8 mouse cellular contexts compared by ENCODE assay signal in genomic region chr10:12996736-12997477, GRCm38 (mm10). TPM values are rescaled to one million over a fixed set of nuclear protein-coding genes. Genes with fewer than 3 reads are reported as not detected.
DNase-seq lines count a peak whose midpoint lies in the region; ATAC-seq and TF ChIP-seq lines count a peak whose summit lies in the region.

No protein-coding gene starts in this region.

- H3K27me3 ChIP-seq in heart, embryonic 11.5 days (ENCODE audit: control insufficient read depth, insufficient read depth, low read length) = no peaks in the 10 kb centered on the region
- H3K27me3 ChIP-seq in kidney, embryonic 15.5 days = 0 out of 2 replicates have a peak, but pooled peaks cover 3% of the 10 kb centered on the region
- no peaks in the 10 kb centered on the region for H3K27me3 ChIP-seq in liver, adult 2 months (ENCODE audit: control insufficient read depth, insufficient read depth, low read length)
- no peaks in the 10 kb centered on the region for H3K27me3 ChIP-seq in myocyte (ENCODE audit: control insufficient read depth, insufficient read depth, insufficient read length)

- H3K79me2 ChIP-seq in liver, adult 2 months (ENCODE audit: control insufficient read depth, insufficient read depth, low read length) = no peaks in the 10 kb centered on the region
- H3K79me2 ChIP-seq in myocyte (ENCODE audit: control insufficient read depth, insufficient read depth) = no peaks in the 10 kb centered on the region

- no peak overlapping the region for H3K9ac ChIP-seq in heart, embryonic 11.5 days (ENCODE audit: low read depth, low read length)
- H3K9ac ChIP-seq in kidney, embryonic 15.5 days = no peak overlapping the region
- H3K9ac ChIP-seq in liver, adult 2 months (ENCODE audit: low read depth, low read length) = no peak overlapping the region

- H3K4me1 ChIP-seq in bone marrow, adult 2 months (ENCODE audit: control insufficient read depth, insufficient read depth, low read length) = no peaks in the 10 kb centered on the region
- H3K4me1 ChIP-seq in embryonic fibroblast, embryonic 13.5 days (ENCODE audit: control insufficient read depth, insufficient read depth, low read length) = no peaks in the 10 kb centered on the region
- no peaks in the 10 kb centered on the region; the same call in 1 of the 2 replicates for H3K4me1 ChIP-seq in heart, embryonic 11.5 days (ENCODE audit: control insufficient read depth, insufficient read depth, low read length)
- 0 out of 2 replicates have a peak, but pooled peaks cover 3% of the 10 kb centered on the region for H3K4me1 ChIP-seq in kidney, embryonic 15.5 days
- no peaks in the 10 kb centered on the region for H3K4me1 ChIP-seq in liver, adult 2 months (ENCODE audit: control insufficient read depth, insufficient read depth, low read length)

- TF ChIP-seq CTCF in bone marrow, adult 2 months (IDR thresholded peaks at IDR 0.05; ENCODE audit: control insufficient read depth, insufficient read depth, low read length) = peak; percentile 80
- TF ChIP-seq CTCF in embryonic fibroblast, embryonic 13.5 days (IDR thresholded peaks at IDR 0.05; ENCODE audit: borderline replicate concordance, insufficient read depth, low read length) = peak; percentile 80
- TF ChIP-seq CTCF in liver, adult 2 months (IDR thresholded peaks at IDR 0.05; ENCODE audit: low read depth, low read length) = peak; percentile 69

- DNase-seq in 416B (ENCODE audit: low read depth) = peak; percentile 89
- peak; percentile 82 for DNase-seq in liver, adult 2 months (ENCODE audit: extremely low read depth, low read depth, low spot score)
- DNase-seq in spleen, postnatal 4 days (ENCODE audit: low spot score in 2 of 2) = peak; percentile 83 to 95

- H3K36me3 ChIP-seq in heart, embryonic 11.5 days (ENCODE audit: control insufficient read depth, insufficient read depth, low read length) = no peaks in the 10 kb centered on the region
- no peaks in the 10 kb centered on the region for H3K36me3 ChIP-seq in kidney, embryonic 15.5 days
- no peaks in the 10 kb centered on the region for H3K36me3 ChIP-seq in liver, adult 2 months (ENCODE audit: control insufficient read depth, insufficient read depth, low read length)
- H3K36me3 ChIP-seq in myocyte (ENCODE audit: control insufficient read depth, insufficient read depth) = no peaks in the 10 kb centered on the region

- H3K4me3 ChIP-seq in bone marrow, adult 2 months (replicated peaks; ENCODE audit: control insufficient read depth, low read depth, low read length) = no peak overlapping the region
- no peak overlapping the region for H3K4me3 ChIP-seq in embryonic fibroblast, embryonic 13.5 days (ENCODE audit: insufficient read depth, low read length)
- H3K4me3 ChIP-seq in heart, embryonic 11.5 days (ENCODE audit: low read depth, low read length) = no peak overlapping the region
- H3K4me3 ChIP-seq in kidney, embryonic 15.5 days (replicated peaks) = no peak overlapping the region
- H3K4me3 ChIP-seq in liver, adult 2 months (ENCODE audit: insufficient read depth, low read depth, low read length) = no peak overlapping the region
- H3K4me3 ChIP-seq in myocyte = no peak overlapping the region

- H3K4me2 ChIP-seq in heart, embryonic 11.5 days = peak overlapping the region; percentile 22; the same call in 1 of the 2 replicates
- H3K4me2 ChIP-seq in kidney, embryonic 15.5 days = no peak overlapping the region
- no peak overlapping the region for H3K4me2 ChIP-seq in myocyte (ENCODE audit: low read depth)

- TF ChIP-seq POLR2A in bone marrow, adult 2 months (IDR thresholded peaks at IDR 0.05; ENCODE audit: borderline replicate concordance, control insufficient read depth, low read depth, low read length) = no peak
- TF ChIP-seq POLR2A in embryonic fibroblast, embryonic 13.5 days (IDR thresholded peaks at IDR 0.05; ENCODE audit: low read depth, low read length) = no peak
- TF ChIP-seq POLR2A in liver, adult 2 months (IDR thresholded peaks at IDR 0.05; ENCODE audit: extremely low read depth, insufficient read depth, low read length) = no peak
- no peak for TF ChIP-seq POLR2A in myocyte (IDR thresholded peaks at IDR 0.05; ENCODE audit: insufficient read length, low read depth)

- H3K9me3 ChIP-seq in heart, embryonic 11.5 days (replicated peaks; ENCODE audit: control insufficient read depth, low read length) = no peaks in the 10 kb centered on the region
- no peaks in the 10 kb centered on the region for H3K9me3 ChIP-seq in kidney, embryonic 15.5 days (replicated peaks)

- no peak; the same call in 1 of the 2 replicates for ATAC-seq in heart, embryonic 11.5 days (replicated peaks; ENCODE audit: insufficient number of reproducible peaks, low FRiP score, low TSS enrichment)
- ATAC-seq in kidney, embryonic 15.5 days (replicated peaks; ENCODE audit: low FRiP score) = peak; percentile 85

- no peak overlapping the region for H3ac ChIP-seq in myocyte (ENCODE audit: control insufficient read depth, insufficient read length)

- WGBS in bone marrow, adult 2 months = 40% methylated on average over 17 of the region's 17 CpGs
- WGBS in heart, embryonic 11.5 days (ENCODE audit: insufficient replicate concordance) = 39% methylated on average over 17 of the region's 17 CpGs
- 45% methylated on average over 17 of the region's 17 CpGs for whole genome bisulfite sequencing in kidney, embryonic 15.5 days
- 34% methylated on average over 17 of the region's 17 CpGs for WGBS in liver, adult 2 months

- no peak overlapping the region for H3K27ac ChIP-seq in bone marrow, adult 2 months (ENCODE audit: control insufficient read depth, insufficient read depth, low read depth, low read length, poor library complexity)
- H3K27ac ChIP-seq in embryonic fibroblast, embryonic 13.5 days (ENCODE audit: insufficient read depth, low read length) = no peak overlapping the region
- H3K27ac ChIP-seq in heart, embryonic 11.5 days (ENCODE audit: low read depth, low read length) = no peak overlapping the region
- H3K27ac ChIP-seq in kidney, embryonic 15.5 days = no peak overlapping the region
- no peak overlapping the region for H3K27ac ChIP-seq in liver, adult 2 months (replicated peaks; ENCODE audit: insufficient read depth, low read depth, low read length)

TF ChIP-seq in myocyte, 11 proteins besides CTCF, POLR2A, EP300 and RAD21:
- no peak for TF ChIP-seq E2F4 (IDR thresholded peaks at IDR 0.05; ENCODE audit: insufficient read depth)
- TF ChIP-seq MYOD1 (IDR thresholded peaks at IDR 0.05; ENCODE audit: control insufficient read depth in 1 of 3, insufficient read length in 2 of 3, low read depth in 2 of 3) = no peak
- no peak for TF ChIP-seq MYOG (IDR thresholded peaks at IDR 0.05; ENCODE audit: control insufficient read depth in 1 of 3, insufficient read depth in 1 of 3, insufficient read length in 2 of 3, low read depth in 2 of 3)
- TF ChIP-seq POLR2AphosphoS2 (IDR thresholded peaks at IDR 0.05; ENCODE audit: insufficient read length, low read depth) = no peak
- TF ChIP-seq REST (IDR thresholded peaks at IDR 0.05; ENCODE audit: insufficient read depth, insufficient read length) = no peak
- no peak for TF ChIP-seq SRF (IDR thresholded peaks at IDR 0.05; ENCODE audit: control insufficient read depth, insufficient read length, low read depth)
- TF ChIP-seq TCF3 (IDR thresholded peaks at IDR 0.05; ENCODE audit: insufficient read length, low read depth) = no peak
- TF ChIP-seq CEBPB (IDR thresholded peaks at IDR 0.05; ENCODE audit: insufficient read depth, poor library complexity, severe bottlenecking) = 0 out of 2 replicates have a peak, but pooled peaks have one; percentile 49

RNA-seq across cellular contexts. Expression of gene Sf3b5, which starts 8.2 kb away (rescaled TPM):
- 10.7 and 15.7 TPM in 2 replicates for polyA plus RNA-seq in bone marrow, adult 2 months (2011; ENCODE audit: insufficient read depth, insufficient read length, low replicate concordance, missing spikeins)
- 10.4 and 12.0 TPM in 2 replicates for polyA plus RNA-seq in embryonic fibroblast, embryonic 13.5 days (2011; ENCODE audit: insufficient read length, low read depth, missing spikeins)
- polyA plus RNA-seq in heart, embryonic 11.5 days (2014; fragmentation: Nextera tagmentation; extraction: Ambion mirVana) = 37.6 and 37.9 TPM in 2 replicates
- polyA plus RNA-seq in kidney, embryonic 15.5 days (2015; fragmentation: Nextera tagmentation; extraction: Ambion mirVana) = 37.1 and 38.1 TPM in 2 replicates
- 7.7 and 7.9 TPM in 2 replicates for total RNA-seq in liver, adult 2 months (2014; rRNA removed)
- polyA plus RNA-seq in liver, adult 2 months (2012; rRNA removed) = 20.1 and 22.0 TPM in 2 replicates
- 27.8 TPM for polyA plus RNA-seq in myocyte (2012; fragmentation: generic; extraction: Trizol)

RNA-seq across cellular contexts. Expression of gene Stx11, which starts 32.8 kb away (rescaled TPM):
- polyA plus RNA-seq in bone marrow, adult 2 months (2011; ENCODE audit: insufficient read depth, insufficient read length, low replicate concordance, missing spikeins) = 13.2 and 28.8 TPM in 2 replicates
- polyA plus RNA-seq in embryonic fibroblast, embryonic 13.5 days (2011; ENCODE audit: insufficient read length, low read depth, missing spikeins) = 5.1 and 6.8 TPM in 2 replicates
- 5.3 and 5.5 TPM in 2 replicates for polyA plus RNA-seq in heart, embryonic 11.5 days (2014; fragmentation: Nextera tagmentation; extraction: Ambion mirVana)
- 1.8 and 2.2 TPM in 2 replicates for polyA plus RNA-seq in kidney, embryonic 15.5 days (2015; fragmentation: Nextera tagmentation; extraction: Ambion mirVana)
- 0.94 and 1.5 TPM in 2 replicates for total RNA-seq in liver, adult 2 months (2014; rRNA removed)
- polyA plus RNA-seq in liver, adult 2 months (2012; rRNA removed) = 0.18 and 0.65 TPM in 2 replicates
- polyA plus RNA-seq in myocyte (2012; fragmentation: generic; extraction: Trizol) = 6.9 TPM
